Mouse (Mus musculus): ENCODE results near the gene Hoxa11. TPM values are rescaled to one million over a fixed set of nuclear protein-coding genes. Genes with fewer than 3 reads are reported as not detected.

Gene Hoxa11
- polyA plus RNA-seq, 1 experiment from 2014 or later: 2.0 TPM

- Histone ChIP-seq H3K27ac (ENCODE audit: low read depth) (no peak overlapping the region), H3K9me3 (ENCODE audit: control insufficient read depth, low read length) (no peaks in the 10 kb centered on the region), H3K36me3 (ENCODE audit: control insufficient read depth, insufficient read depth, low read length) (no peaks in the 10 kb centered on the region), H3K4me1 (replicated peaks; ENCODE audit: control insufficient read depth, insufficient read depth, low read length) (no peaks in the 10 kb centered on the region), H3K9ac (ENCODE audit: low read length) (no peak overlapping the region), H3K27me3 (replicated peaks; ENCODE audit: control insufficient read depth, insufficient read depth, low read length) (peaks cover 69% of the 10 kb centered on the region), H3K4me3 (ENCODE audit: low read depth, low read length) (no peak overlapping the region), H3K4me2 (ENCODE audit: low read length) (no peak overlapping the region)
- WGBS: 7% methylated on average over 6 of the region's 6 CpGs
- ATAC-seq (replicated peaks; ENCODE audit: low FRiP score, low TSS enrichment, low read depth): no peak
- peak; percentile 53 for DNase-seq (ENCODE audit: low spot score)
Measured at GRCm38 (mm10) chr6:52276382-52276781, 30.8 kb upstream of the Hoxa11 start.

DNA sequence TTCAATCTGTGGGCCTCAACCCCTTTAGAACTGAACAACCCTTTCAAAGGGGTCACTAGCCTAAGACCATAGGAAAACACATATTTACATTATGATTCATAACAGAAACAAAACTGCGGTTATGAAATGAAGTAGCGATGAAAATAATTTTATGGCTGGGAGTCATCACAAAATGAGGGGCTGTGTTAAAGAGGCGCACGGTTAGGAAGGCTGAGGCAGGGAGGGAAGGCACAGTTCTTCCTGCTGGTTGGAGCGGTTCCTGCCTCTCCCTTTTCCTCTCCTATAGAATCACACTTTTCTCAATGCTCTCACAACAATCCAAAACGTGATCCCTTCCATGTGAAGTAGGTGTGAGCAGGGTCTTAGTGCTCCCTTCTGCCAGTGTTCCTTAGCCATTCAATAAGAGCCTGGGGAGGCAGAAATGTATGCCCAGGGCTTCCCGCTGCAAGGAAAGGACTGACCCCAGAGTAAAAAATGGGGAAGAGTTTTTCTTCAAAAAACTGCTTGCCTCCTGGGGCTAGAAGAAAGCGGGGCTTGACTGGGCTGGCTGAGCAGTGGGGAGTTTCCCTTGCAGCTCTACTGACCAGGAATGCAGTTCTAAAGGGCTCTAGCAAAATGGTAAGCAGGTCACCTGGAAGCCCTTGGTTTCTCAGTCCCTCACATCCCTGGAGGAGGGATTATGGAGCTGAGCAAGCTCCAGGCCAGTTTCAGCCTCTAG, 30.1 kb upstream of the Hoxa11 start:
- no peak overlapping the region for H3K27ac ChIP-seq (ENCODE audit: low read depth)
- no peak overlapping the region for H3K9ac ChIP-seq (ENCODE audit: low read length)
- DNase-seq (ENCODE audit: low spot score): peak; percentile 51
- H3K4me3 ChIP-seq (ENCODE audit: low read depth, low read length): no peak overlapping the region
- H3K36me3 ChIP-seq (ENCODE audit: control insufficient read depth, insufficient read depth, low read length): no peaks in the 10 kb centered on the region
- H3K4me1 ChIP-seq (replicated peaks; ENCODE audit: control insufficient read depth, insufficient read depth, low read length): no peaks in the 10 kb centered on the region
- 19% methylated on average over 8 of the region's 8 CpGs for WGBS
- no peak for ATAC-seq (replicated peaks; ENCODE audit: low FRiP score, low TSS enrichment, low read depth)
- peaks cover 76% of the 10 kb centered on the region for H3K27me3 ChIP-seq (replicated peaks; ENCODE audit: control insufficient read depth, insufficient read depth, low read length)
- no peaks in the 10 kb centered on the region for H3K9me3 ChIP-seq (ENCODE audit: control insufficient read depth, low read length)
- no peak overlapping the region for H3K4me2 ChIP-seq (ENCODE audit: low read length)

DNA sequence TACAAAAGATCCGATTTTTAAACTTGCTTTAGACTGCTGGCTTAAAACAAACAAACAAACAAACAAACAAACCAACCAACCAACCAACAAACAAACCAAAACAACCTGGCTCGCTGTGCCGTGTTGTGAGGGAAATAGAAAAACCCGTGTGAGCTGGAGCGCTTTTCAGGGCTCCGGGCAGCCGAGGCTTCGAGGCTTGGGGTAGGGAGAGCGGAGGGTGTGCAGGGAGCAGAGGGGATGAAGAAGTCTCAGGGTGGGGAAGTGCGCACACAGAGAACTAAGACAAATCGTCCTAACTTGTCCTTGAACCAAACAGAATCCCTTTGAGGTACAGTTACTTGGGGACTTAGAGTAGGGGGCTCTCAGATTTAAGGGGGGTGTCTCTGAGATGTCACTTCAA, 29.0 kb upstream of the Hoxa11 start:
- Histone ChIP-seq H3K4me2 (ENCODE audit: low read length) (no peak overlapping the region), H3K9me3 (ENCODE audit: control insufficient read depth, low read length) (no peaks in the 10 kb centered on the region), H3K9ac (ENCODE audit: low read length) (no peak overlapping the region), H3K36me3 (ENCODE audit: control insufficient read depth, insufficient read depth, low read length) (no peaks in the 10 kb centered on the region), H3K27me3 (replicated peaks; ENCODE audit: control insufficient read depth, insufficient read depth, low read length) (peaks cover 82% of the 10 kb centered on the region), H3K4me3 (ENCODE audit: low read depth, low read length) (no peak overlapping the region), H3K4me1 (replicated peaks; ENCODE audit: control insufficient read depth, insufficient read depth, low read length) (0 out of 2 replicates have a peak, but pooled peaks cover 3% of the 10 kb centered on the region), H3K27ac (ENCODE audit: low read depth) (no peak overlapping the region)
- DNase-seq (ENCODE audit: low spot score): peak; percentile 58
- no peak for ATAC-seq (replicated peaks; ENCODE audit: low FRiP score, low TSS enrichment, low read depth)
- 7% methylated on average over 11 of the region's 11 CpGs for WGBS

DNA sequence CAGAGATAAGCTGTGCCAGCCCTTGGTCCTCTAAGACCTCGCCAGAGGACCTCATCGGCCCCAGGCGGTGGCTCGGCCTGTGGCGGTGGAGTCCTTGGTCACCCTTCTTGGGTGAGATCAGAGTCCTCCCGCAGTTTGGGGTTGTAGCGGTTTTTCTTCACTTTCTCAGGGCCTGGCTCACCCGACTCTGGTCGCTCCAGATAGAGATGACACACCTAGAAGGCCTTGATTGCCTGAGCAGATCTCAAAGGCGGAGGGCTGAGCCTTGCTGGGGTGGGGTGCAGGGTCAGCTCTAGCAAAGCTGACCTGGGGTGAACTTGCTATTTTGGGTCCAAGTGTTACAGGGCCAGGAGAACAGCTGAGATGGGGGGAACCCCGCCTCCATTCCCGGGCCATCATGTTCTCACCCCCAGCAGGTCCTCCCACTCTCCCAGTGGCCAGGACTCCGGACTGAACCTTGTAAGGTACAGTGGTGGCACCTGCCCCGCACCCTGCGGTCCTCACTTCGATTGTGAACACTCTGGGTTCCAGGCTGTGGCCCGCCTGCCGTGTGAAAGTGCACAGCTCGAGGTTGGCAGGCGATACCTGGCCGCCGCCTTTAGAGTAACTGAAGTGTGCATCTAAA, 28.2 kb upstream of the Hoxa11 start:
- Histone ChIP-seq H3K9ac (ENCODE audit: low read length) (no peak overlapping the region), H3K4me2 (ENCODE audit: low read length) (no peak overlapping the region), H3K27me3 (replicated peaks; ENCODE audit: control insufficient read depth, insufficient read depth, low read length) (peaks cover 90% of the 10 kb centered on the region), H3K36me3 (ENCODE audit: control insufficient read depth, insufficient read depth, low read length) (no peaks in the 10 kb centered on the region), H3K4me1 (replicated peaks; ENCODE audit: control insufficient read depth, insufficient read depth, low read length) (0 out of 2 replicates have a peak, but pooled peaks cover 3% of the 10 kb centered on the region), H3K9me3 (ENCODE audit: control insufficient read depth, low read length) (no peaks in the 10 kb centered on the region), H3K27ac (ENCODE audit: low read depth) (no peak overlapping the region), H3K4me3 (ENCODE audit: low read depth, low read length) (no peak overlapping the region)
- 7% methylated on average over 22 of the region's 22 CpGs for WGBS
- peak; percentile 78 for DNase-seq (ENCODE audit: low spot score)
- no peak for ATAC-seq (replicated peaks; ENCODE audit: low FRiP score, low TSS enrichment, low read depth)

DNA sequence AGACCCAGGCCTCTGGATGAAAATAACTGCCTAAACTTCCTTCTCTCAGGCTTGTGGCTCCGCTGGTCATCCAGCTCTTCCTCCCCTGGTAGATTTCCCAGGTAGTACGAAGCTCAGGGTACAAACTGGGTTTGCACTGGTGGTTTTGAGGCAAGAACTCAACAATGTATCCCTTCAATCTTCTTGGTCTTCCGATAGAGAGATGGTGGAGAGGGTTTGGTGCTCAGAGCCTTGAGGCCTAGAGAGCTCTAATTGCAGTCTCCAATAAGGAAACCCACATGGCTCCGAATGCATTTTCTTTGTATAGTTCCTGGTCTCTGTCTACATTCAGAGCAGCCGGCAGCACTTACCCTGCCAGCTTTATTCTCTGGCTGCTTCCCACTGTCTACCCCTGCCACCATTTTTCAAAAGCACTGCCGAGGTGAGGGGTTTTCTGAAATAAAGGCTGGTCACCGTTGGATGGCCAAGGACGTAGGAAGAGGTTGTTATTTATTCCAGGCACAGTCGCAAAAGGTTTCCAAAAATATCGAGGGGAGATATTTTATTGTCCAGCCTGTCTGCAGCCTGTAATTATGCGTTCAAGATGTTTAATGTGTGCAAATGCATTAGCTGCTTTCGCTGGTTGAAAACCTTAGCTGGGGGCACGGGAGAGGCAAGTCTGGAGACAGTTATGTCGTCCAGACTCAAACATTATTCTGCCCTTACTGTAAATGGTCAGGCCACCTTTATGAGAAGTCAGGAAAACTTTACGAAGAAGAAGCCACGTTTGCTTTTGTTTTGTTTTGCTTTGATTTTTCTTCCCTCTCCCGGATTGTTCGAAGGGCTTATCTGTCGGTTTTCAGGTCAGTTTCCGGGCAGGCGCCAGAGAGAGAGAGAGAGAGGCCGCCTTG, 27.4 kb upstream of the Hoxa11 start:
- DNase-seq (ENCODE audit: low spot score): peak; percentile 59
- Histone ChIP-seq H3K4me3 (ENCODE audit: low read depth, low read length) (no peak overlapping the region), H3K9me3 (ENCODE audit: control insufficient read depth, low read length) (no peaks in the 10 kb centered on the region), H3K4me2 (ENCODE audit: low read length) (no peak overlapping the region), H3K4me1 (replicated peaks; ENCODE audit: control insufficient read depth, insufficient read depth, low read length) (0 out of 2 replicates have a peak, but pooled peaks cover 3% of the 10 kb centered on the region), H3K27me3 (replicated peaks; ENCODE audit: control insufficient read depth, insufficient read depth, low read length) (peaks cover 97% of the 10 kb centered on the region), H3K27ac (ENCODE audit: low read depth) (no peak overlapping the region), H3K36me3 (ENCODE audit: control insufficient read depth, insufficient read depth, low read length) (no peaks in the 10 kb centered on the region), H3K9ac (ENCODE audit: low read length) (no peak overlapping the region)
- 16% methylated on average over 22 of the region's 22 CpGs for WGBS
- ATAC-seq (replicated peaks; ENCODE audit: low FRiP score, low TSS enrichment, low read depth): no peak

DNA sequence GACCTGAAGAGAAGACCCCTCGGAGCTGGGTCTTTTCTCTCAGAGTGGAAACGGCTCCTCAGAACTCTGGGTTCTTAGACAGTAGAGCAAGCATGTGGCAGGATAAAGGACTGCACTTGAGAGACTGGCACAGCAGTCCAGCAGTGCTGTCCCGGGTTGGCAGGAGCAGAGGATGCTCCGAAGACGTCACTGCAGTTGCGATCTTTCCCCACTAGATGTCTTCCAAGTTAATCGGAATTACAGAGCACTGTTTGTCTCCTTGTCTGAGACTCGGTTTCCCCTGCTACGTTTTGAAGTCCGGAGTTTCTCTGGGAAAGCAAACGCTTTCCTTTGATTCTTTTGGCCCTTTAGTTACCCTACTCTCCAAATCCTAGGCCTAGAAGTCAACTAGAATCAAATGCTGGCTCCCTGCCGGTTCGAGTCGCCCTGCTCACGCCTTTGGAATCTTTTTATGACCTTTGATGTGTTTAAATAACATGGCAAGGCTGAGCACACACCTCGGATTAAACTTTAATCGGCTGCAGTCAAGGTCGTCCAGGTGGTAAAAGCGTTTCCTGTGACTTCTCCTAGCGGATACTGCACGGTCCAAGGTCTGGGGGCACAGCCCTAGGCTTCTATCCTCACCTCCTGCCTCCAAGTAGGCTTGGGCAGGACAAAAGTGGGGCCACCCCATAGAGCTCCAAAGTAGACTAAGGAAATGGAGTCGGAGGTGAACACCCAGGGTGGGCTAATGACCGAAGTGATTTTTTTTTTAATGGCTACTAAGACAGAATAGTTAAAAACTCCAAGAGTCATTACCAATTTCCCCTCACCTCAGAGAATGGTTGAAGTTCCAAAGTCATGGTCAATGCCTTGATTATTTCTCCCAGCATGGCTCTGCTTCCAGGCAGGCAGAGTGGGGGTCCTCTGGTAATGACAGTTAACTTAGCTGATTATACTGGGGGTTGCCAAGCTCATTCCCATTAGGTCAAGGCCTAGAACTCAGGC, 25.2 kb upstream of the Hoxa11 start:
- H3K36me3 ChIP-seq (ENCODE audit: control insufficient read depth, insufficient read depth, low read length): no peaks in the 10 kb centered on the region
- peak; percentile 87 for DNase-seq (ENCODE audit: low spot score)
- peaks cover 97% of the 10 kb centered on the region for H3K27me3 ChIP-seq (replicated peaks; ENCODE audit: control insufficient read depth, insufficient read depth, low read length)
- no peaks in the 10 kb centered on the region for H3K9me3 ChIP-seq (ENCODE audit: control insufficient read depth, low read length)
- no peak overlapping the region for H3K4me2 ChIP-seq (ENCODE audit: low read length)
- 7% methylated on average over 23 of the region's 23 CpGs for WGBS
- H3K4me1 ChIP-seq (replicated peaks; ENCODE audit: control insufficient read depth, insufficient read depth, low read length): 0 out of 2 replicates have a peak, but pooled peaks cover 3% of the 10 kb centered on the region
- no peak overlapping the region for H3K27ac ChIP-seq (ENCODE audit: low read depth)
- no peak overlapping the region for H3K4me3 ChIP-seq (ENCODE audit: low read depth, low read length)
- ATAC-seq (replicated peaks; ENCODE audit: low FRiP score, low TSS enrichment, low read depth): peak; percentile 55; the same call in 1 of the 2 replicates
- no peak overlapping the region for H3K9ac ChIP-seq (ENCODE audit: low read length)

DNA sequence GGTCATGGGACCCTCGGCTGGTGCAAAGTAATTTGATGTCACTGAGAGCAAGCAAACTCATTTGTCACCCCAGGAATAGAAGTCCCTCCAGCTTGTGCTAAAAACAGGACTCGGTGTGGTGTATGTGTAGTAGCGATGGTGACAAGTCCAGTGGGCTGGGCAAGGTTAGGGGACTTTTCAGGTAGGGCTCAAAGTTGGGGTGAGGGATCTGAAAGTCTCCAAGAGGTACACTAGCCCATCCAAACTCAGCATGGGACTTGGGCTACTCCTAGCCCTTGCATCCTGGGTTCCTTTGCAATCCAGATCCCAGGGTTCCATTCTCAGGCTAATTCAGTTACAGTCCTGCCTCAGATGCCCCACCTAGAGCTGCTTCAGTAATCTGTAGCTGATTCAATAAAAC, 23.1 kb upstream of the Hoxa11 start:
- 13% methylated on average over 3 of the region's 3 CpGs for WGBS
- Histone ChIP-seq H3K9me3 (ENCODE audit: control insufficient read depth, low read length) (no peaks in the 10 kb centered on the region), H3K4me3 (ENCODE audit: low read depth, low read length) (no peak overlapping the region), H3K27ac (ENCODE audit: low read depth) (no peak overlapping the region), H3K9ac (ENCODE audit: low read length) (no peak overlapping the region), H3K4me1 (replicated peaks; ENCODE audit: control insufficient read depth, insufficient read depth, low read length) (0 out of 2 replicates have a peak, but pooled peaks cover 3% of the 10 kb centered on the region), H3K36me3 (ENCODE audit: control insufficient read depth, insufficient read depth, low read length) (no peaks in the 10 kb centered on the region), H3K4me2 (ENCODE audit: low read length) (no peak overlapping the region), H3K27me3 (replicated peaks; ENCODE audit: control insufficient read depth, insufficient read depth, low read length) (peaks cover 97% of the 10 kb centered on the region)
- ATAC-seq (replicated peaks; ENCODE audit: low FRiP score, low TSS enrichment, low read depth) (no peak), DNase-seq (ENCODE audit: low spot score) (no peak)
